Mouse (Mus musculus): Measurements from ENCODE around the gene Ccl2. TPM values are rescaled to one million over a fixed set of nuclear protein-coding genes. Genes with fewer than 3 reads are reported as not detected.

The Ccl2 gene
- polyA plus RNA-seq, 1 experiment from 2014 or later, result 0.45 TPM

- H3K27me3 ChIP-seq (replicated peaks; ENCODE audit: control insufficient read depth, insufficient read depth, low read length), result no peaks in the 10 kb centered on the region
- H3K9me3 ChIP-seq (ENCODE audit: control insufficient read depth, low read length), result no peaks in the 10 kb centered on the region
- no peaks in the 10 kb centered on the region for H3K4me1 ChIP-seq (ENCODE audit: control insufficient read depth, insufficient read depth, low read depth, low read length)
- no peak overlapping the region for H3K4me2 ChIP-seq (ENCODE audit: low read length)
- 86% methylated on average over 3 of the region's 3 CpGs for WGBS
- no peak overlapping the region for H3K27ac ChIP-seq (ENCODE audit: low read depth, low read length)
- no peak overlapping the region for H3K9ac ChIP-seq (ENCODE audit: low read depth, low read length)
- ATAC-seq, result no peak
- H3K4me3 ChIP-seq (ENCODE audit: low read length), result no peak overlapping the region
- H3K36me3 ChIP-seq (ENCODE audit: control insufficient read depth, insufficient read depth, low read length), result no peaks in the 10 kb centered on the region
Observed at GRCm38 (mm10) chr11:82073686-82074085, 38.3 kb downstream of the Ccl2 start.

GRCm38 (mm10) chr11:82077031-82077430, 41.7 kb downstream of the Ccl2 start:
- H3K4me2 ChIP-seq (ENCODE audit: low read length), result no peak overlapping the region
- WGBS, result 81% methylated on average over 3 of the region's 3 CpGs
- H3K4me1 ChIP-seq (ENCODE audit: control insufficient read depth, insufficient read depth, low read depth, low read length), result no peaks in the 10 kb centered on the region
- no peak overlapping the region for H3K27ac ChIP-seq (ENCODE audit: low read depth, low read length)
- ATAC-seq, result no peak
- no peak overlapping the region for H3K9ac ChIP-seq (ENCODE audit: low read depth, low read length)
- no peak overlapping the region for H3K4me3 ChIP-seq (ENCODE audit: low read length)
- H3K27me3 ChIP-seq (replicated peaks; ENCODE audit: control insufficient read depth, insufficient read depth, low read length), result no peaks in the 10 kb centered on the region
- H3K9me3 ChIP-seq (ENCODE audit: control insufficient read depth, low read length), result no peaks in the 10 kb centered on the region
- H3K36me3 ChIP-seq (ENCODE audit: control insufficient read depth, insufficient read depth, low read length), result no peaks in the 10 kb centered on the region

GRCm38 (mm10) chr11:82078136-82078730, 42.9 kb downstream of the Ccl2 start:
- no peak for ATAC-seq
- H3K4me3 ChIP-seq (ENCODE audit: low read length), result no peak overlapping the region
- no peaks in the 10 kb centered on the region for H3K9me3 ChIP-seq (ENCODE audit: control insufficient read depth, low read length)
- H3K9ac ChIP-seq (ENCODE audit: low read depth, low read length), result no peak overlapping the region
- H3K4me1 ChIP-seq (ENCODE audit: control insufficient read depth, insufficient read depth, low read depth, low read length), result no peaks in the 10 kb centered on the region
- no peaks in the 10 kb centered on the region for H3K36me3 ChIP-seq (ENCODE audit: control insufficient read depth, insufficient read depth, low read length)
- no peak overlapping the region for H3K4me2 ChIP-seq (ENCODE audit: low read length)
- no peaks in the 10 kb centered on the region for H3K27me3 ChIP-seq (replicated peaks; ENCODE audit: control insufficient read depth, insufficient read depth, low read length)
- H3K27ac ChIP-seq (ENCODE audit: low read depth, low read length), result no peak overlapping the region

- H3K4me1 ChIP-seq (ENCODE audit: control insufficient read depth, insufficient read depth, low read depth, low read length), result no peaks in the 10 kb centered on the region
- H3K27me3 ChIP-seq (replicated peaks; ENCODE audit: control insufficient read depth, insufficient read depth, low read length), result no peaks in the 10 kb centered on the region
- no peak overlapping the region for H3K4me3 ChIP-seq (ENCODE audit: low read length)
- ATAC-seq, result no peak
- H3K27ac ChIP-seq (ENCODE audit: low read depth, low read length), result no peak overlapping the region
- no peak overlapping the region for H3K4me2 ChIP-seq (ENCODE audit: low read length)
- WGBS, result 81% methylated on average over 3 of the region's 3 CpGs
- H3K9me3 ChIP-seq (ENCODE audit: control insufficient read depth, low read length), result no peaks in the 10 kb centered on the region
- H3K9ac ChIP-seq (ENCODE audit: low read depth, low read length), result no peak overlapping the region
- no peaks in the 10 kb centered on the region for H3K36me3 ChIP-seq (ENCODE audit: control insufficient read depth, insufficient read depth, low read length)
Observed at GRCm38 (mm10) chr11:82080865-82081264, 45.5 kb downstream of the Ccl2 start.

- H3K4me3 ChIP-seq (ENCODE audit: low read length), result no peak overlapping the region
- no peaks in the 10 kb centered on the region for H3K4me1 ChIP-seq (ENCODE audit: control insufficient read depth, insufficient read depth, low read depth, low read length)
- no peak overlapping the region for H3K9ac ChIP-seq (ENCODE audit: low read depth, low read length)
- no peaks in the 10 kb centered on the region for H3K27me3 ChIP-seq (replicated peaks; ENCODE audit: control insufficient read depth, insufficient read depth, low read length)
- no peak for ATAC-seq
- no peak overlapping the region for H3K4me2 ChIP-seq (ENCODE audit: low read length)
- WGBS, result 79% methylated on average over 3 of the region's 3 CpGs
- H3K27ac ChIP-seq (ENCODE audit: low read depth, low read length), result no peak overlapping the region
- H3K36me3 ChIP-seq (ENCODE audit: control insufficient read depth, insufficient read depth, low read length), result no peaks in the 10 kb centered on the region
- no peaks in the 10 kb centered on the region for H3K9me3 ChIP-seq (ENCODE audit: control insufficient read depth, low read length)
Observed at GRCm38 (mm10) chr11:82084360-82084759, 49.0 kb downstream of the Ccl2 start.

Other genes with a start within 250 kb of the Ccl2 start
- 0.79 and 1.1 TPM in 2 replicates for gene 5530401A14Rik, start 174.9 kb upstream of the Ccl2 start, polyA plus RNA-seq (2015; fragmentation: Nextera tagmentation; extraction: Ambion mirVana)
- gene Asic2, start 67.1 kb upstream of the Ccl2 start, polyA plus RNA-seq (2015; fragmentation: Nextera tagmentation; extraction: Ambion mirVana), result 17.6 and 17.8 TPM in 2 replicates
- not detected in 2 replicates for gene Gm17268, start 3.0 kb downstream of the Ccl2 start, polyA plus RNA-seq (2015; fragmentation: Nextera tagmentation; extraction: Ambion mirVana)
- 0.79 and 0.89 TPM in 2 replicates for gene Ccl7, start 10.1 kb downstream of the Ccl2 start, polyA plus RNA-seq (2015; fragmentation: Nextera tagmentation; extraction: Ambion mirVana)
- 0.24 and 0.38 TPM in 2 replicates for gene Ccl11, start 22.3 kb downstream of the Ccl2 start, polyA plus RNA-seq (2015; fragmentation: Nextera tagmentation; extraction: Ambion mirVana)
- 1.7 and 2.1 TPM in 2 replicates for gene Ccl12, start 66.3 kb downstream of the Ccl2 start, polyA plus RNA-seq (2015; fragmentation: Nextera tagmentation; extraction: Ambion mirVana)
- gene Ccl8, start 79.6 kb downstream of the Ccl2 start, polyA plus RNA-seq (2015; fragmentation: Nextera tagmentation; extraction: Ambion mirVana), result not detected in 2 replicates

Measured in hindbrain, embryonic 16.5 days (tissue).